Mouse (Mus musculus) myocyte (in vitro differentiated cells): ENCODE measurements around the gene Fto. TPM values are rescaled to one million over a fixed set of nuclear protein-coding genes. Genes with fewer than 3 reads are reported as not detected.

Experiments
- H3K27me3 ChIP-seq: one replicate; pipeline ENCODE4 v1.6.1; 2011; ENCODE audit not compliant: control insufficient read depth, insufficient read depth, insufficient read length
- H3K36me3 ChIP-seq: one replicate; pipeline ENCODE4 v1.6.1; 2011; ENCODE audit not compliant: control insufficient read depth, insufficient read depth
- H3K4me2 ChIP-seq: one replicate; pipeline ENCODE4 v1.6.1; 2011; ENCODE audit warnings: low read depth, control low read depth
- H3K4me3 ChIP-seq: one replicate; pipeline ENCODE4 v1.5.1; 2011; ENCODE audit warnings: mild to moderate bottlenecking, control low read depth, moderate library complexity
- H3K79me2 ChIP-seq: one replicate; pipeline ENCODE4 v1.6.1; 2011; ENCODE audit not compliant: control insufficient read depth, insufficient read depth
- H3ac ChIP-seq: one replicate; pipeline ENCODE4 v1.6.1; 2011; ENCODE audit not compliant: control insufficient read depth, insufficient read length
- CEBPB ChIP-seq: IDR thresholded peaks from 2 replicates; pipeline ENCODE4 v1.6.1; 2011; ENCODE audit warnings: mild to moderate bottlenecking, moderate library complexity; ENCODE audit not compliant: poor library complexity, insufficient read depth, severe bottlenecking
- E2F4 ChIP-seq: IDR thresholded peaks from one replicate; pipeline ENCODE4 v1.6.1; 2011; ENCODE audit warnings: mild to moderate bottlenecking, control low read depth, moderate library complexity; ENCODE audit not compliant: insufficient read depth
- MAX ChIP-seq: IDR thresholded peaks from one replicate; pipeline ENCODE4 v1.6.1; 2011; ENCODE audit warnings: low read depth, mild to moderate bottlenecking, control low read depth
- MYOD1 ChIP-seq, 3 experiments: IDR thresholded peaks; one replicate each; pipeline ENCODE4 v1.6.1; 2011; ENCODE audit warnings: control low read depth in 2 of 3, low read depth in 2 of 3, mild to moderate bottlenecking in 2 of 3, moderate library complexity in 1 of 3; ENCODE audit not compliant: insufficient read length in 2 of 3, control insufficient read depth in 1 of 3
- MYOG ChIP-seq, 3 experiments: IDR thresholded peaks; one replicate each; pipeline ENCODE4 v1.6.1; 2011; ENCODE audit warnings: control low read depth in 2 of 3, low read depth in 2 of 3, mild to moderate bottlenecking in 2 of 3; ENCODE audit not compliant: insufficient read length in 2 of 3, control insufficient read depth in 1 of 3, insufficient read depth in 1 of 3
- POLR2A ChIP-seq: IDR thresholded peaks from one replicate; pipeline ENCODE4 v1.6.1; 2011; ENCODE audit warnings: low read depth, mild to moderate bottlenecking, control low read depth, moderate library complexity; ENCODE audit not compliant: insufficient read length
- POLR2AphosphoS2 ChIP-seq: IDR thresholded peaks from one replicate; pipeline ENCODE4 v1.6.1; 2011; ENCODE audit warnings: low read depth, control low read depth; ENCODE audit not compliant: insufficient read length
- REST ChIP-seq: IDR thresholded peaks from one replicate; pipeline ENCODE4 v1.6.1; 2011; ENCODE audit warnings: mild to moderate bottlenecking, control low read depth, moderate library complexity; ENCODE audit not compliant: insufficient read depth, insufficient read length
- SRF ChIP-seq: IDR thresholded peaks from one replicate; pipeline ENCODE4 v1.6.1; 2011; ENCODE audit warnings: low read depth; ENCODE audit not compliant: control insufficient read depth, insufficient read length
- TCF12 ChIP-seq: IDR thresholded peaks from one replicate; pipeline ENCODE4 v1.6.1; 2011; ENCODE audit warnings: mild to moderate bottlenecking, control low read depth; ENCODE audit not compliant: poor library complexity, insufficient read depth, severe bottlenecking
- TCF3 ChIP-seq: IDR thresholded peaks from one replicate; pipeline ENCODE4 v1.6.1; 2011; ENCODE audit warnings: low read depth, control low read depth; ENCODE audit not compliant: insufficient read length
- USF1 ChIP-seq: IDR thresholded peaks from one replicate; pipeline ENCODE4 v1.6.1; 2011; ENCODE audit warnings: low read depth, mild to moderate bottlenecking, control low read depth, moderate library complexity
- polyA plus RNA-seq: library from polyadenylated mRNA; unstranded; fragments of >200 nt; fragmentation: generic; extraction: Trizol; gene quantifications from one replicate; pipeline ENCODE4 v1.2.1, GENCODE M21; 2012; ENCODE audit warnings: missing spikeins

Gene Fto
- polyA plus RNA-seq, 1 experiment = 74.1 TPM

DNA sequence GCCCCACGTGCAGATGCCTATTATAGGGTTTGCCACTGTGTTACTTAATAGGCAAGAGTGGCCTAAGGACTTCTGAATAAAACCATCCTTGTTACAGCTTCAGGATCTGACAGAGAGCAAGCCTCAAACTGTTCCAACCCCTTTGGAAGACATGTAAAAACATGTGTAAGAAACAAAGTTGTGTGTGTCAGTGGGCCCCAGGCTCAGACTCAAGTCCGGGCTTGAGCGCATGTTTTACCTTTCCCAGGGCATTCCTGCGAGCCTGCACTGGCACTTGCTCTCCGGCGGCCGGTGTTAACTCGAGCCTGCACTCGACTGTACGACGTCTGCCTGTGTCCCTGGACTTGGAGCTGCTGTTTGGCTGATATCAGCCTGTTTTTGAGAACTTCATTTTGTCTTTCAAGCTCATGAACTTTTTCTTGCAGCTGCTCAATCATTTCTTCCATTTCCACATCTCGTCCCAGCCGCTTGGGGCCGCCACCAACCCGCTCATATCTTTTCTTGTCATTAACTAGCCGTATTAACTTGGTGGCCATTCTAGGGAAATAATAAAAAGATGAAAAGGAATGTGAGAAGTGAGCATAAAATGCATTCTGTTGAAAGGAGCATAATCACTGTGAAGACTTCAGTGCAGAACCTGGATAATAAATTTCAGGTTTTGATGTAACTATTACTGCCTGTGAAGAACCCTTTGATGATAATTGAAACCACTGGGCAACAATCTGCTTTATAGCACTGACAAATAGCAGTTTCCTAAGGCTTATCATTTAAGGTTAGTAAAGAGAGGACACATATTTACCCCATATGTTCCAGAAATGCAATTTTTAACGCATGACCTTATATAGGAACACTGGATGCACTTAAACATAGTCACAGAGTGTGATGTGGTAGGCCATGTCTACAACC is 8.6 kb upstream of the Fto start:
- H3K79me2 ChIP-seq = no peaks in the 10 kb centered on the region
- TF ChIP-seq CEBPB = no peak
- no peak for TF ChIP-seq E2F4
- TF ChIP-seq TCF12 = no peak
- TF ChIP-seq USF1 = no peak
- no peak for TF ChIP-seq POLR2AphosphoS2
- no peak for TF ChIP-seq MAX
- no peak for TF ChIP-seq REST
- TF ChIP-seq POLR2A = no peak
- no peak for TF ChIP-seq TCF3
- no peak for TF ChIP-seq SRF
- no peak for TF ChIP-seq MYOD1 (IDR thresholded peaks at IDR 0.05; ENCODE audit: control insufficient read depth in 1 of 3, insufficient read length in 2 of 3, low read depth in 2 of 3)
- no peak for TF ChIP-seq MYOG (IDR thresholded peaks at IDR 0.05; ENCODE audit: control insufficient read depth in 1 of 3, insufficient read depth in 1 of 3, insufficient read length in 2 of 3, low read depth in 2 of 3)
- H3ac ChIP-seq = no peak overlapping the region
- no peak overlapping the region for H3K4me3 ChIP-seq
- H3K36me3 ChIP-seq = peaks cover 13% of the 10 kb centered on the region
- no peak overlapping the region for H3K4me2 ChIP-seq
- H3K27me3 ChIP-seq = no peaks in the 10 kb centered on the region

DNA sequence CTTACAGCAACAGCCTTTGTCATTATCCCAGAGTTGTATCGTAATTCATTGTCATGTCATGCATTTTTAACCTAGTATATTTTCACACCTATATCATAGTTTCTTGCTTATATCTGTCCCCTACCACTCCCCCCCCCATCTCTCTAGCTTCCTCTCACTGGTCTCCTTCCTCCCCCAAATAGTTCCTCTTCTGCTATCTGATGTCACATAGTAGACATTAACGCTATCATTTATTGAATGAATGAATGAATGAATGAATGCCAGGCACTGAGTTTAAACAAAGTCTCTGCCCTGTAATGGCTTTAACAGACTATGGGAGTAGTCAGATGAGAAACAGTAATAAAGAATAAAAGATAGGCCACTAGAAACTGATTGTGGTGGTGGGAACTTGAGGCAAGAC is 983 bp upstream of the Fto start:
- peak overlapping the region; percentile 87 for H3K4me2 ChIP-seq
- H3K4me3 ChIP-seq = peak overlapping the region; percentile 72
- H3K79me2 ChIP-seq = peaks cover 36% of the 10 kb centered on the region
- no peaks in the 10 kb centered on the region for H3K27me3 ChIP-seq
- H3K36me3 ChIP-seq = peaks cover 1% of the 10 kb centered on the region
- no peak for TF ChIP-seq USF1
- no peak for TF ChIP-seq TCF3
- no peak for TF ChIP-seq MYOD1 (IDR thresholded peaks at IDR 0.05; ENCODE audit: control insufficient read depth in 1 of 3, insufficient read length in 2 of 3, low read depth in 2 of 3)
- TF ChIP-seq MAX = no peak
- no peak for TF ChIP-seq POLR2AphosphoS2
- TF ChIP-seq E2F4 = no peak
- no peak for TF ChIP-seq TCF12
- TF ChIP-seq POLR2A = no peak
- TF ChIP-seq CEBPB = no peak
- no peak overlapping the region for H3ac ChIP-seq

DNA sequence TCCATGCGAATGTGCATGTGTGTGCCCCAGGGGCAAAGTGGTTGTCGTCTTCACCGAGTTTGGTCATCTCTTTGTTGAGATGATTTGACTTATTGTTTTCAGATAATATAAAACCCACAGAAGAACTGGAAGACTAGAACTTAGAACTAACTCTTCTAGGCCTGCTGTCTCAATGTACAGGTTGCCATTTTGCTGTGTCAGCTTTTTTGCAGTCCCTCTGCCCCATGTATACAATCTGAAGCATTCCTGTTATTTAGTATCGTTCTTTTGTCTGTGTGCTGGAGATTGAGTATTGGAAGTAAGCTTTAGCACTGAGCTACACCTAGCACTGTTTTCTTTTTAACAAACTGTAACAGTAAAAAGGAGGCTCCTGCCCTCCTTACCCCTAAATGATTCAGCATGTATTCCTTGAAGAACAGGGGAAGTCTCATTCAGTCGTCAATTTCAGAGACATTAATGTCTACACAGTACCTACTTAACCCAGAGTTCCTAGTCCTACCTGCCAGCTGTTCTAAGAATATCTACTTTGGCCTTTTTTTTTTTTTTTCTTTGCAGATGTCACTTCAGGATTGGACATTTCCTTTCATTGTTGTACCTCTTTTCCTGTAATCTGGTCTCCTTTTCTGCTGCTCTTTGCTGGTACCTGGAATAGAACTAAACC is 4.4 kb downstream of the Fto start:
- no peaks in the 10 kb centered on the region for H3K36me3 ChIP-seq
- TF ChIP-seq CEBPB = no peak
- no peak for TF ChIP-seq MYOG (IDR thresholded peaks at IDR 0.05; ENCODE audit: control insufficient read depth in 1 of 3, insufficient read depth in 1 of 3, insufficient read length in 2 of 3, low read depth in 2 of 3)
- TF ChIP-seq POLR2A = no peak
- no peak for TF ChIP-seq TCF3
- no peak overlapping the region for H3K4me2 ChIP-seq
- H3ac ChIP-seq = no peak overlapping the region
- no peak overlapping the region for H3K4me3 ChIP-seq
- H3K79me2 ChIP-seq = peaks cover 88% of the 10 kb centered on the region
- H3K27me3 ChIP-seq = no peaks in the 10 kb centered on the region

DNA sequence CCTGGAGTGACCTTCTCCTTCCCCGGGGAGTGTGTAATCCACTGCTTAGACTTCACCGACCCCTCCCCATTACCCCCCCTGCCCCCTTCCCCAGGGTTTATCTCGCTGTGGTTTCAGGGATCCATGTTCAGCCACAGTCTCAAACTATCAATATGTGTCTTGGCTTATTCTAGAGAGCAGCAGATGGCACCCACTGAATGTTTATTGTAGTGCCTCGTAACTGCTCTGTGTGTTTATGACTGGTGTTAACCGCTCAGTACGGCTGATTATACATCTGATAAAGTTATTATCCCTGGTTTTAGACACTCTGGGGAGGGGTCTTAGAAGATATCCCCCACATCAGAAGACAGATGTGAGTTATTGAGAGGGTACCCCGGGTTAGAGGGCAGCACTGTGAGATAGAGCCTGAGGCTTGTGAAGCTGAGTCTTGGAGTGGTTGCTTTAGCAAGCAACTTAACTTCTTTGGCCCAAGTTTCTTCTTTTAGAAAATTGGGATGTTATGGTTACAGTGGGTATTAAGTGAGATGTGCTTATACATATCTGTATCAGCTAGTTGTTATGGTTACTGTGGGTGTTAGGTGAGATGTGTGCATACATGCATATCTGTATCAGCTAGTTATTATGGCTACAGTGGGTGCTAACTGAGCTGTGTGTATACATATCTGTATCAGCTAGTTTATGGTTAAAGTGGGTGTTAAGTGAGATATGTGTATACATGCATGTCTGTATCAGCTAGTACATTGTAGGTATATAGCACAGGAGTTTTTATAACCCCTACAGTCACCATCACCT is 5.8 kb downstream of the Fto start:
- Histone ChIP-seq H3ac (no peak overlapping the region), H3K36me3 (no peaks in the 10 kb centered on the region)
- no peak for TF ChIP-seq MYOD1 (IDR thresholded peaks at IDR 0.05; ENCODE audit: control insufficient read depth in 1 of 3, insufficient read length in 2 of 3, low read depth in 2 of 3)
- TF ChIP-seq USF1 = no peak
- no peak for TF ChIP-seq MAX
- TF ChIP-seq REST = no peak
- TF ChIP-seq E2F4 = no peak
- no peak for TF ChIP-seq POLR2A
- TF ChIP-seq CEBPB = no peak
- TF ChIP-seq TCF3 = no peak
- no peak for TF ChIP-seq SRF
- no peak for TF ChIP-seq POLR2AphosphoS2
- no peak for TF ChIP-seq TCF12
- TF ChIP-seq MYOG (IDR thresholded peaks at IDR 0.05; ENCODE audit: control insufficient read depth in 1 of 3, insufficient read depth in 1 of 3, insufficient read length in 2 of 3, low read depth in 2 of 3) = no peak

More for the DNA sequence above, 5.8 kb downstream of the Fto start:
- Histone ChIP-seq H3K4me2 (no peak overlapping the region), H3K79me2 (peaks cover 96% of the 10 kb centered on the region), H3K4me3 (no peak overlapping the region), H3K27me3 (no peaks in the 10 kb centered on the region)
